Mouse (Mus musculus) megakaryocyte, embryonic 14.5 days (primary cell): ENCODE results near the gene Dusp18.

Source experiments
- FLI1 ChIP-seq: IDR thresholded peaks from 2 replicates; pipeline ENCODE4 v1.6.1; 2012; ENCODE audit warnings: low read length, inconsistent platforms, mixed read lengths
- GATA1 ChIP-seq: IDR thresholded peaks from 3 replicates; pipeline ENCODE4 v1.6.1; 2012; ENCODE audit warnings: mixed read lengths, low read length, inconsistent platforms, borderline replicate concordance

- TF ChIP-seq FLI1 (no peak), GATA1 (no peak)
Observed at GRCm38 (mm10) chr11:3905446-3905845, 10.4 kb downstream of the Dusp18 start.
